Mouse (Mus musculus): ENCODE results near the gene Ttc9c. TPM values are rescaled to one million over a fixed set of nuclear protein-coding genes. Genes with fewer than 3 reads are reported as not detected.

Ttc9c gene
- total RNA-seq (2023): 10 to 100 TPM; 30.4 to 30.6 TPM

DNA sequence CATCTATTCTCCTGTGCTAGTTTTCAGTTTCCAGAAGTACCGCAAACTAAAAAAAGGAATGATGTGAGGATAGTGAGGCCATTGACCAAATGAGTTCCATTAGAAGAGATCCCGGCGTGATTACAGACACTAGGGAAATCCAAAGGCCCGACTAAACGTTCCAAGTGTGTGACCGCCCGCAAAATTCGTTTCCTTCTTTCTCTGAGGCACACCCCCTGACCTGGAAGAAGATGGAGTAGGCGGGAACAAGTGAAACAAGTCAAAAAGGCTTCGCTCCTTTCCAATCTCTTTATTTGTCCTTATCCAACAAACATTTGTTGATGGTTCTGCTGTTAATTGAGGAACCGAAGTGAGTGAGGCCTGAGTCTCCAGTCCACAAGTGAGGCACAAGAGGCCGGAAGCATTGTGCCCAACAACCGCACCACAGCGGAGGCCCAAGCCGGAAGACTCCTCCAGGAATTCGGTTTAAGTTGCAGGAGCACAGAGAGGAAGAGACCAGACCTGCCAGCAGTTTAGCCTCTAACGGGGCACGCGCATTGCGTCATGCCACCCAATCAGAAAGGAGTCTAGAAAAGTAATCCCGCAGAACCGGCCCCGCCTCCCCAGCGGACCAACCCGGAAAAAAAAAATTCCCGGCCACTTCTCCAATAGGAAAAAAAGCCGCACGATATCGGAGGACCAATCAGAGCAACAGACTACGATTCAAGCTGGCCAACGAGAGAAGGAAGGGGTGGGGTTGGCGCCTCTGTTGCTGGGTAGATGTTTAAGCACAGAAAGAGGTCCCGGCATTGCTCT lies at the start of gene Ttc9c:
Gene Ttc9c, minus strand, starts transcription at position 533 of the 795 bp plus-strand sequence.

GRCm38 (mm10) chr19:8850402-8850901 lies 31.3 kb upstream of the Ttc9c start, which contains the start of gene Lrrn4cl:
TSS of gene Lrrn4cl (plus strand) at chr19:8850768.

GRCm38 (mm10) chr19:8839103-8839907 lies 20.2 kb upstream of the Ttc9c start, which contains the start of gene Gng3:
TSS of gene Gng3 (minus strand) at chr19:8839194.

GRCm38 (mm10) chr19:8837251-8837791 lies 18.2 kb upstream of the Ttc9c start, which contains the start of gene Bscl2:
TSS of gene Bscl2 (plus strand) at chr19:8837467.

GRCm38 (mm10) chr19:8829660-8830059 lies 10.5 kb upstream of the Ttc9c start, which contains the start of gene AC129217.1:
TSS of gene AC129217.1 (plus strand) at chr19:8829773.

DNA sequence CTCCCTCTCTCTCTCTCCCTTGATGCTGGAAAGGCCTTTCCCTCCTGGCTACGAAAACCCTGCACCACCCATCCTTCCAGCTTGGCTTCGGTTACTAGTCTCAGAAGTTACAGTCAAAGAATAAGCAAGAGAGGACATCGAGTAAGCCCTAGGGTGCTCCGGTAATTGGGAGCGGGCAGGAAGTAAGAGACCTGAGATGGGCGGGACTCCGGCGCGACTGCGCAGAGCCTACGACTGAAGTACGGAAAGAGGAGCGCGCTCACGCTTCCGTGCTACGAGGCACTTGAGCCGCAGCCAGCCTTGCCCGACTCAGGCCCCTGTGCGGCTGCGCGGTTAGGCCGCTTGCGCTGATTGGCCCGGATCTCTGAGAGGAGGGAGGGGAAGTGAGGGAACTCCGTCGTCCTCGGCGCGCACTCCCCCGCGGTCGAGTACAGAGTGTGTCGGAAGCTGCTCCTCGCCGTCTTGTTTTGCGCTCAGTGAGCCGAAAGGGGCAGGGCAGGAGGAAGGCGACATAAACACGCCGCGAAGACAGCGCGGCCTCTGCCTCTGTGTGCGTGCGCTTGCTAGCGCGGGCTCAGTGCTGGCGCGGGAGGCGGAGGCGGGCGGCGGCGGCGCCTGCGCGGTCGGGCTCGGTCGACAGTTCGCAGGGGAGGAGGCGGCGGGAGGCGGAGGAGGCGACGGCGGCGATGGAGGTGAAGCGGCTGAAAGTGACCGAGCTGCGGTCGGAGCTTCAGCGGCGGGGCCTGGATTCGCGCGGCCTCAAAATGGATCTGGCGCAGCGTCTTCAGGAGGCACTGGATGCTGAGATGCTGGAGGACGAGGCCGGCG lies 677 bp upstream of the Ttc9c start, which contains the start of gene Hnrnpul2:
Gene Hnrnpul2, plus strand, starts transcription at position 415 of the 828 bp plus-strand sequence.

GRCm38 (mm10) chr19:8802130-8802821 lies 16.9 kb downstream of the Ttc9c start, which contains the start of gene Zbtb3:
TSS of gene Zbtb3 (plus strand) at chr19:8802555.

DNA sequence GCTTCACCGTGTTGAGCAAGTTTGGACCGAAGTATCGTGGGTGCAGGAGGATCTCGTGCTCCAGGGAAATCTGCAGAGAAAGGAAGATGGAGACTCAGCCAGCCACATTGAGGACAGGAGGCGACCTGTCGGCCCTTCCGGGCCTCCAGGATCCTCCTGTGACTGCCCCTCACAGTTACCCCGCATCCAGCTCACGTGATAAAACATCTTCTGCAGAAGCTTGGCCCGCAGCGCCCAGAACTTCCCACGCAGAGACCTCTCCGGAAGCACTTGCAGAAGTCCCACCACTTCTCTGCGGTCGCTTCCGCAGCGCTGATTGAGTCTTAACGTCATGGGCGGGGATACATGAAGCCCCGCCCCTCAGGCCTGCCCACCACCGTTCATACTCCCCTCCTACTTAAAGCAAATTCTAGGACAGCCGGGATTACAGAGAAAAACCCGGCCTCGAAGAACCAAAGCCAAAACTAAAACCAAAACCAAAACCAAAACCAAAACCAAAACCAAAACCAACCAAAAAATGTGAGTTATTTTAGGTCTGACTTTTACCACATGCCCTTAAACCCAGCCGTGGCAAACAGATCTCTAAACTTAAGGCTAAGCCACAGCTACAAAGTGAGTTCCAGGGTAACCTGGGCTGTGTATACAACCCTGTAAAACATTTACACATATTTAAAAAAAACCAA lies 20.7 kb downstream of the Ttc9c start, which contains the start of gene Polr2g:
Gene Polr2g, minus strand, starts transcription at position 314 of the 683 bp plus-strand sequence.

DNA sequence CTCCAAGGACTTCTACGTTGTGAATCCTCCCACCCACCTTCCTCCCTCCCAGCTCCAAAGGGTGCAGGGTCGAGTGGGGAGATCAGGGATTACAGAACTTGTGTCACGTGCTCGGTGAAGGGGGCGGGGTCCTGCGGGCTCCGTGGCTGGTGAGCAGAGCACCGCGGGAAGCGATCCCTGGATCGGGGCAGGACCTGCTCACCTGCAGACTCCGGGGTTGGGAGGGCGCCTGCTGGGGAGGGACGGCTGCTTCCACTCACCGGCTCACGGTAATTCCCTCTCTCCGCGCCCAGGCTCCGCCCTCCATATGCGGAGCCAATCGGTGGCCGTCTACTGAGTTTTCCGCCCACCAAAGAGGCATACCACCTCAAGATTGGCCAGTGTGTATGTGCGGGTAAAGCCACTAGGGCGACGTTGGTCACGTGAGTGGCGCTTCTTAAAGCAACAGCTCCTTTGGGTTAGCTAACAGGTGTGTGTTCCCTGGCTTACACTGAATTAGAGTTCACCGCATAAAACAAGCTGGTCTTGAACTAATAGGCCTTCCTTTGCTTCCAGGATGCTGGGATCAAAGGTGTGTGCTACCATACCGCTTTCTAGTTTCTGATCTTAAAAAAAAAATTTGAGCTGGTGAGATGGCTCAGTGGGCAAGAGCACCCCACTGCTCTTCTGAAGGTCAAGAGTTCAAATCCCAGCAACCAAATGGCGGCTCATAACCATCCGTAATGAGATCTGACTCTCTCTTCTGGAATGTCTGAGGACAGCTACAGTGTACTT lies 32.9 kb downstream of the Ttc9c start, which contains the start of gene Taf6l:
Gene Taf6l, minus strand, starts transcription at position 410 of the 774 bp plus-strand sequence.

GRCm38 (mm10) chr19:8774086-8774835 lies 44.9 kb downstream of the Ttc9c start, which contains the start of gene Tmem179b:
TSS of gene Tmem179b (minus strand) at chr19:8774467.

DNA sequence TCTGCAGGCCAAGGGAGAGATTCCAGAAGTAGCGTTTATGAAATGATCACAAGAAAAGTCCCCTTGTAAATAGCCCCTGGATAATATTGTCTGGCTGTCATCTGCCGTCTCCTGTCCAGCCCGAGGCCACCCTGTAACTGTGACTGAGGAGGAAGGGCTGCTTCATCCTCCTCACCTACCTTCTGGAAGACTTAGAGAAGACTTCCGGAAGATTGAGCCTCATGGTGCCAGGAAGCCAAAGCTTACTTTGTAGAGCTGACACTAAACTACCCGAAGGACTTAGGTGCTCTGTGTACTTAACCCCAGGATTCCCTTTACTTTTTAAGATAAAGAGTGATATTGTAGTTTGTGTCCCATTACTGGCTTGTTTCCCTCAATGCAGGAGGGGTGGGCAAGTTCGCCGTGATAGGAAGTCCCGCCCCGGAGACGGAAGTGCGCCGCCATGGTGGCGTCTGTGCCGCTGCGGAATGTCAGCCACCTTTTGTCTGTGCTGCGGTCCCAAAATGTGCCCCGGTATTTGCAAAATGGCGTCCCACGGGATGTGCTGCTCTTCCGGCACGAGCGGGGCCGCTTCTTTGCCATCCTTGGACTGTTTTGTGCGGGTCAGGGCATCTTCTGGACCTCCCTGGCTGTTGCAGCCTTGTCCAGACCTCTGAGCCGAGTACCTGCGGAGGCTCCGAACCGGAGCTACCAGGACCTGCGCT lies 48.4 kb downstream of the Ttc9c start, which contains the start of gene Tmem223:
Gene Tmem223, plus strand, starts transcription at position 430 of the 704 bp plus-strand sequence.

Other genes with a start within 250 kb of the Ttc9c start
- gene Slc22a8, start 228.1 kb downstream of the Ttc9c start, total RNA-seq (2023): not detected
- not detected for gene Slc22a6, start 201.3 kb downstream of the Ttc9c start, total RNA-seq (2023)
- not detected for gene Chrm1, start 155.5 kb downstream of the Ttc9c start, total RNA-seq (2023)
- gene Slc3a2, start 96.0 kb downstream of the Ttc9c start, total RNA-seq (2023): 100 to 1,000 TPM; 186 to 208 TPM
- 10 to 100 TPM; 87.5 to 97.1 TPM for gene Wdr74, start 83.5 kb downstream of the Ttc9c start, total RNA-seq (2023)
- 10 to 100 TPM; 11.8 to 13.2 TPM for gene 1700092M07Rik, start 78.6 kb downstream of the Ttc9c start, total RNA-seq (2023)
- gene Stx5a, start 77.9 kb downstream of the Ttc9c start, total RNA-seq (2023): 100 to 1,000 TPM; 226 to 241 TPM
- gene Nxf1, start 62.3 kb downstream of the Ttc9c start, total RNA-seq (2023): 100 to 1,000 TPM; 459 to 471 TPM
- 10 to 100 TPM; 46.9 to 48.0 TPM for gene Tmem223, start 48.3 kb downstream of the Ttc9c start, total RNA-seq (2023)
- gene Tmem179b, start 44.9 kb downstream of the Ttc9c start, total RNA-seq (2023): 10 to 100 TPM; 66.4 to 71.6 TPM
- gene Taf6l, start 32.9 kb downstream of the Ttc9c start, total RNA-seq (2023): 10 to 100 TPM; 13.8 to 17.4 TPM
- 10 to 100 TPM; 60.3 to 66.7 TPM for gene Polr2g, start 20.8 kb downstream of the Ttc9c start, total RNA-seq (2023)
- 1 to 10 TPM in 1 of 2 experiments, under 1 TPM in 1; 0.99 to 1.1 TPM for gene Zbtb3, start 16.8 kb downstream of the Ttc9c start, total RNA-seq (2023)
- gene Hnrnpul2, start 677 bp upstream of the Ttc9c start, total RNA-seq (2023): 100 to 1,000 TPM; 105 to 110 TPM
- gene AC129217.1, start 10.4 kb upstream of the Ttc9c start, total RNA-seq (2023): 10 to 100 TPM in 1 of 2 experiments, 1 to 10 TPM in 1; 2.4 to 17.5 TPM
- gene Bscl2, start 18.1 kb upstream of the Ttc9c start, total RNA-seq (2023): 10 to 100 TPM; 39.2 to 44.0 TPM
- gene Gng3, start 19.9 kb upstream of the Ttc9c start, total RNA-seq (2023): not detected
- gene Lrrn4cl, start 31.4 kb upstream of the Ttc9c start, total RNA-seq (2023): 1 to 10 TPM in 1 of 2 experiments, under 1 TPM in 1; 0.96 to 1.5 TPM
- 100 to 1,000 TPM; 115 to 121 TPM for gene Ubxn1, start 52.2 kb upstream of the Ttc9c start, total RNA-seq (2023)
- 10 to 100 TPM; 33.0 to 39.5 TPM for gene Uqcc3, start 61.6 kb upstream of the Ttc9c start, total RNA-seq (2023)
- 10 to 100 TPM; 13.4 to 24.7 TPM for gene Lbhd1, start 64.4 kb upstream of the Ttc9c start, total RNA-seq (2023)
- gene Gm49403, start 64.6 kb upstream of the Ttc9c start, total RNA-seq (2023): not detected
- 10 to 100 TPM; 20.3 to 25.8 TPM for gene 1810009A15Rik, start 69.5 kb upstream of the Ttc9c start, total RNA-seq (2023)
- gene Gm49416, start 69.6 kb upstream of the Ttc9c start, total RNA-seq (2023): 1 to 10 TPM; 1.9 to 4.8 TPM
- gene Ints5, start 73.7 kb upstream of the Ttc9c start, total RNA-seq (2023): 10 to 100 TPM; 23.9 to 26.9 TPM
- gene Ganab, start 78.7 kb upstream of the Ttc9c start, total RNA-seq (2023): 100 to 1,000 TPM; 161 to 162 TPM
- 10 to 100 TPM; 57.0 to 61.4 TPM for gene B3gat3, start 101.0 kb upstream of the Ttc9c start, total RNA-seq (2023)
- gene Rom1, start 110.0 kb upstream of the Ttc9c start, total RNA-seq (2023): 1 to 10 TPM; 5.8 to 6.1 TPM
- gene Eml3, start 110.2 kb upstream of the Ttc9c start, total RNA-seq (2023): 10 to 100 TPM; 91.2 to 97.8 TPM
- gene Mta2, start 122.5 kb upstream of the Ttc9c start, total RNA-seq (2023): 100 to 1,000 TPM; 206 to 212 TPM
- 10 to 100 TPM; 31.6 to 34.9 TPM for gene Tut1, start 134.5 kb upstream of the Ttc9c start, total RNA-seq (2023)
- 100 to 1,000 TPM; 615 to 678 TPM for gene Eef1g, start 147.7 kb upstream of the Ttc9c start, total RNA-seq (2023)
- 100 to 1,000 TPM; 113 to 135 TPM for gene Ahnak, start 170.0 kb upstream of the Ttc9c start, total RNA-seq (2023)

All from T-cell, adult 66 days (primary cell).